Mouse (Mus musculus): Measurements from ENCODE around the gene Gm8871. TPM values are rescaled to one million over a fixed set of nuclear protein-coding genes. Genes with fewer than 3 reads are reported as not detected.
"Not testable (repeated sequence)": the region's sequence is repeated elsewhere in the genome, so short reads cannot be mapped to it uniquely, and the experiment has no call there.

The Gm8871 gene
- total RNA-seq (2021), result not detected
- long read RNA-seq, experiment 1, result 0 reads
- long read RNA-seq, experiment 2, result 0 reads

DNA sequence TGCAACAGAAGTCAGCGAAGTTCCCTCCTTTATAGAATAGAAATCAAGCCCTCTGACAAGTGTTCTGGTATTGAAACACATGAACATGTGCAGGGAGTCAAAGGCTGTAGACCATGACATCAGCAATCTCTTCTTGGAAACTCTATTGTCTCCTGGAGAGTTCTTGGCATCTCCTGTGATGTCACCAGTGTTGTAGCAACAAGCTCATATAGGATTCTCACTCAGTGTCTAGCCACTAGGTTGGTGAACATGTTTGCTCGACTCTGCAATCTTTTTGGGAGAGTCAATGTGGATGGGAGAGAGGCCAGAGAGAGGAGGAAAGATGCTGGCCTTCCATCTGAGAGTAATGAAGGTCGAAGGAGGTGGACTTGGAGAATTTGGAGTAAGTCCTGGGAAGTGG is at the start of gene Gm8871, which contains the start of gene Gm8857:
TSS of gene Gm8871 (plus strand) at position 301 of the 400 bp plus-strand sequence.
TSS of gene Gm8857 (plus strand) at position 303 of the 400 bp plus-strand sequence.
- DNase-seq; intact Hi-C loops (cut with DNase I): not testable (repeated sequence)

DNA sequence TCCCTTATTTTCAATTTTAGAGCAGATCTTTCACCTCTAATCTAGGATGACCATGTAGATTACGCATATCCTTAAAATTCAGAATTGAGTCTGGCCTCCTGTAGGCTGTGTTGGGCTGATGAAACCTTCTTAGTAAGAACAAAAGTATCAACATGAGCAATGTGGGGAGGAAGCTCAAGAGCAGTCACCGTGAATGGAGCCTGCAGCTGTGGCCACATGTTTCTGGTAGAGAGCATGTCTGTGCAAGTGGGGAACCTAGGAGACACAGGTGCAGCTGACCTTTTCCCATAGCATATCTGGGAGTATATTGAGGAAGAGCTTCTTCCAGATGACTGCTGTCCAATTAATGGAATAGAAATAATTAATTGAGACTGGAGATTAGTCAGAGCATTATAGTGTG is 5.9 kb downstream of the Gm8871 start:
- intact Hi-C loops (cut with DNase I); DNase-seq: not testable (repeated sequence)

DNA sequence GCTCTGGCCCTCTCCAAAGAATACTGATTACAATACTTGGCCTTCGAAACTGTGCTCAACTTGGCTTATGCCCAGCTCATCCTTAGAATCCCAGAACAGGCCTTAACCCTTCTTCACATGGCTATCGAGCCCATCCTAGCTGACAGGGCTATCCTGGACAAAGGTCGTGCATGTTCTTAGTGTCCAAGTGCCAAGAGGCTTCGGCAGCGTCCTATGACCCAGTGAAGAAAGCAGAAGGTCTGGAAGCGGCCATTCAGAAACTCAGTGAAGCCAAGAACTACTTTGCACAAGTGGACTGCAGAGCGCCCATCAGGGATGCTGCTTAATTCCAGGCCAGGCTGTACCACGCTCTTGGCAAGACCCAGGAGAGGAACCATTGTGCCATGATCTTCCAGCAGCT is 10.5 kb downstream of the Gm8871 start:
- DNase-seq; intact Hi-C loops (cut with DNase I): not testable (repeated sequence)

Other genes with a start within 250 kb of the Gm8871 start
- not detected for gene Gm8857, start within 50 bp of the Gm8871 start, total RNA-seq (2021)
- not detected for gene Gm8879, start 179.8 kb downstream of the Gm8871 start, total RNA-seq (2021)
- not detected for gene Gm5861, start 235.3 kb downstream of the Gm8871 start, total RNA-seq (2021)

All from gastrocnemius, postnatal 36 days (tissue).